Mouse (Mus musculus): ENCODE measurements around the gene Etfa.

The Etfa gene

DNA sequence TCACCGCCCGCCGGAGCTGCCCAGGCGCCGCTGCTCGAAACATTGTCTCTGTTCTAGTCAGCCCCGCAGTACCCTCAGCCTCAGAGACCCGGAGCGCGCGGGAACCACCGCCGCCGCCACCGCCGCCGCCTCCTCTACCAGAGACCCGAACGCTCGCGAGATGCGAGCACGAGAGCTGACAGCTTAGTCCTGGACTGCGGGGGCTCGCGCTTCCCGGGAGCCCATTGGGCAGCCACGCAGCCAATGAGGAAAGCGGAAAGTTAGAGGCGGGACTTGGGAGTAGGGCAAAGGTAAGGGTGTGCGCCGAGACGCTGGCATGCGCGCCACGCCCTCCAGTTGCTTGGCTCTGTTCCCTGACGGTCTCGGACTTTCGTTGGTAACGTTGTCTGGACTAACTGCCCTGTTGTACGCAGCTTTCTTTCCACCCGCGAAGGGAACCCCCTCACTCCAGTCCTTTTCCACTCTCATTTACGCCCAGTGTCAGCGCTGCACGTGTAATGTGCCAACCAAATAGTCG, at the start of gene Etfa:
Etfa (minus strand) TSS at position 217 of the 517 bp plus-strand sequence.
- DNase-seq (ENCODE audit: low spot score), result peak; percentile 95

DNA sequence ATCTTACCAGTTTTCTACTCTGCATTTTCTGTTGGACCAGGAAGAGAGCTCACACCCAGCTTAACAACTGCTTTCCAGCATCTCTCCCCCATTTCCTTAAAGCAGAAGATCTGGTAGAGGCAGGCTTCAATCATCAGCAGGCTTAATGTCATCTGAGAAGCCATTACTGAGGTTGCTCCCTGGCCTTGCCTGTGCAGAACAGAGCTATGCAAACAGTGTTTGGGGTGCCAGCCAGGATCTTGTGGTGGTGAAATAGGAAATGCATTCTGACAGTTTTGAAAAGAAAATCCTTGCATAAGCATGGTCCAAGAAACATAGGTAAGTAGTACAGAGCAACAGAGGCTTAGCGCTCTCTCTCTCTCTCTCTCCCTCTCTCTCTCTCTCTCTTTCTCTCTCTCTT, 48.9 kb upstream of the Etfa start:
- DNase-seq (ENCODE audit: low spot score), result no peak

DNA sequence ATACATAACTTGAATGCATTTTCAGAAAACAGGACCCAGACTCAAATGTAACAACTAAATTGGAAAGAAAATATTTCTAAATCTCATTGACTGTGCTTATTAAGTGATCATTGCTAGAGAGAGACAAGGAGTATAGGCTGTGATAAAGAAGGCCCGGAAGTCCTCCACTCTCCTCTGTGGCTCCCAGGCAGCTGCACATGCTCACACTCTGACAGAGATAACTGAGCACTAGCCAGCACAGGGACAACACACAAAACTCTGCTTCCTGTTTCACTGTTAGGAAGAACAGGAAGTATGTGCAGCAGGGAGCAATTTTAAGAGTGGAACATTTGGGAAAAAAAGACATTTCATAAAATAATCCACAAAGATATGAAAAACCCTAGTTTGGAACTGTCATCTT, 42.9 kb upstream of the Etfa start:
- no peak for DNase-seq (ENCODE audit: low spot score)

DNA sequence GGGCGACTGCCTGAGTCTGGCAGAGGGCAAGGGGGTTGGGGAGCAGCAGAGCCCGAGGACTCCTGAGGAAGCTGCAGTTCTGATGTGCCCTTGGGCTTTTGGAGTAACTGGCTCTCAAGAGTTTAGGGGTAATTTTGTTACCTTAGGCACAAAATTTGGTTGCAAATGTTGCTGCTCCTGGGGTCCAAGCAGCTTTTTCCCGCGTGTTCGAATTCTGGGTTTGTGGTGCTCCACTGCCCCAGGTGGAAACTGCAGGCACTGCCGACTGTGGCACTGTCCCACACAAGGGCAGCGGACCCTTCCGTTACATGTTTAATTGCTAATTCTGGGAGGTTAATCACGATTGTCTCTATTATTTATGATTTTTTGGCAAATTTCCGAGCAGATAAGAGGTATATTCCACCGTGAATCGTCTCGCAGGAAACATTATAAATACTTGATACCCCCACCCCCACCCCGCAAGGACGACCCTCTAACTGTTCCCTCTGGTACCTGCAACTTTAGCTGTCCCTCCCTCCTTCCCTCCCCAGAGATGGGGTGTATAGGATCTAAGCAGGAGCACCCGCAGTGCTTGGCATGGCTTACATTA, 37.4 kb upstream of the Etfa start:
- no peak for DNase-seq (ENCODE audit: low spot score)

DNA sequence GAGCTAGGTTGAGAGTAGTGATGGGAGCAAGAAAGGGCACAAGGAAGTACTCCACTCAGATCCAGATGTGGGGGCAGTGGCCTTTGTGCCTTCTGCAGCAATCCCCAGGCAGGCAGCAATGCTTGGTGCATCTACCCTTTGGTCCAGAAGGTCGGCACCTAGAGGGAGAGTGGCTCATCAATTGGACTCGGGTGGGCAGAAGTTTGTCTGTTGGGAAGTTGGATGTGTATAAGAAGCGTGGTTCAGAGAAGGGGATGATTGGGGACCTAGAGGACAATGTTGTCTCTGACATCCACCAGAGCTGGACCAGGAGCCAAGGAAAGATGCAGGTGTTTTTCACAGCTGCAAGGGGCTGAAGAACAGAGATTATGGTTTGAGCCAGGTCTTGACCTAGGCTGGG, 36.8 kb upstream of the Etfa start:
- DNase-seq (ENCODE audit: low spot score), result no peak

DNA sequence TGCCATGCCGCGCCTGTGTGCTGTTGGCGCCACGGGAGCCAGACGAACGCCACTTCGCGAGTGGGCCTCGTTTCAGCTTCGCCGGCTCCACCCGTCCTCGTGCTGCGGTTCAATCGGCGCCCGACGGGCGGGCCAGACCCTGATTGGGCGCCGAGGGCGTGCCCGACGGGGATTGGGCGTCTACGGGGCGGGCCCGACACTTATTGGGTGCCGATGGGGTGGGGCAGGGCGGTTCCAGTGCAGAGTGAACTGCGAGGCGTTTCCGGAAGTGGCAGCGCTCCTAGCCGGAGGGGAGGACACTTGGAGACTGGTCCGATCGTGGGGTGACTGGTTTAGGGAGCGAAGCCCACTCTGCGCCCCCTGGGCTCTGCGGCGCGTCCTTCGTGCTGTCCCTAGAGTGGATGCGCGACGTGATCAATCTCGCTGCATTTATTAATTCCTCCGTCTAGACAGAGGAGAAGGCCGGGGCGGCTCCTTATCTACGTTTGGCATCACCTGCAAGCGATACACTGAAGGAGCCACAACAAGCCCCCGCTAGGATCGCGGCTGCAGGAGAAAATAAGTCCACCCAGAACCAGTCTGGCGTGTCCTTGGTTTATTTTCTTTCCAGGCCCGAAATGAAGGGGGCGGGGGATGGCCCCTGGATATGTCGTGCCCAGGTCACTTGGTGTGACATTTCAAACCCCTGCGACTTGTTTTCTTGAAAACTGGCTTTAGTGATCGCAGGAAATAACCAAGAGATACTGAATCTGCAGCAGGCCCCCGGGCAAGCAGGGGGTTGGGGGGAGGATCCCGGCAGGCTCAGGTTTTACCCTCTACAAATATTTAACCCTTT, 34.4 kb upstream of the Etfa start:
- no peak for DNase-seq (ENCODE audit: low spot score)

DNA sequence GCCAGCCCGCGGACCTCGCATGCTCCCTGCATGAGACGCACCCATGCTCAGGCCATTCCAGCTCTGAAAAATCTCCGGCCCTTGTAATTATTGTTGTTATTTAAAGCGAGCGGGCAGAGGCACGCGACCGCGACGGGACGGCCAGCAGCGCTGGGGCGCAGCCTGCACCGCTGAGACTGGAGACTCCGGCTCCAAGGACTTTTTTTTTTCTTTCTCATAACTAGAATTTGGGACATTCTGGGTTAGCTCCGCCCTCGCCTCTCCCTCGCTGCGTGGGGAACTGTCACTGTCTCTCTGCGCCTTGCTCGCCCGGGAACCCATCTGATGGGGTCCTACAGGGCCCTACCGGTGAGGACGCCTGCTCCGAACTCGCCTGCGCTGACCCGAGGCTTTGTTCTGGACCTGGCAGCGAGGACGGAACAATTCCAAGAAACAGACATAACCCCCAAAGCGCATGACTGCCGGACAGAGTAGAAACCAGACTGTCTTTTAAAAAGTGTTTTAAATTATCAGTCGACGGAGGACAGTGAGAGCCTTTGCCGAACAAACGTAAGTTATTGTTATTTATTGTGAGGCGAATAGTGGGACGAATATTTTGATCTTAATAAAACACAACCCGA, 33.6 kb upstream of the Etfa start:
- no peak for DNase-seq (ENCODE audit: low spot score)

DNA sequence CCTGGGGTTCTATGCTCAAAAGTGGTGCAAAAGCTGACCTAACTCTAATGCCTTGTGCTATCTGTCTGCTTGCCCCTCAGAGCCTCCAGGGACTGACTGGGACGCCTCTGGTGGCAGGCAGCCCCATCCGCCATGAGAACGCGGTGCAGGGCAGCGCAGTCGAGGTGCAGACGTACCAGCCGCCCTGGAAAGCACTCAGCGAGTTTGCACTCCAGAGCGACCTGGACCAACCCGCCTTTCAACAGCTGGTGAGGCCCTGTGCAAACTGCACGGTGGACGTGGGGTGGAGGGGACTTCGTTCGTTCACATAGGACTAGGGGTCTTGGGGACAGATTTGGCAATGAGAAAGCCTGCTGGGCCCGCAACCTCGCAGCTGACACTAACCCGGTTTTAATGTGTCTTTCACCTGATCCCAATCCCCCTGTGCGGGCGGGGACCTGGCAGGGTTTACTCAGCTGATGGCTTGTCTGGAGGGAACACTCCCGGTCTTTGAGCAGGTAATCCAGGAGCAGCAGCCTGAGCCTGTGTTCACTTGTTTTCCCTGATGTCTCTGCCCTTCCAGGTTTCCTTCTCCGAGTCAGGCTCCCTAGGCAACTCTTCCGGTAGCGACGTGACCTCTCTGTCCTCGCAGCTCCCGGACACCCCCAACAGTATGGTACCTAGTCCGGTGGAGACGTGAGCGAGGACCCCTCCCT, 33.0 kb upstream of the Etfa start:
- no peak for DNase-seq (ENCODE audit: low spot score)

DNA sequence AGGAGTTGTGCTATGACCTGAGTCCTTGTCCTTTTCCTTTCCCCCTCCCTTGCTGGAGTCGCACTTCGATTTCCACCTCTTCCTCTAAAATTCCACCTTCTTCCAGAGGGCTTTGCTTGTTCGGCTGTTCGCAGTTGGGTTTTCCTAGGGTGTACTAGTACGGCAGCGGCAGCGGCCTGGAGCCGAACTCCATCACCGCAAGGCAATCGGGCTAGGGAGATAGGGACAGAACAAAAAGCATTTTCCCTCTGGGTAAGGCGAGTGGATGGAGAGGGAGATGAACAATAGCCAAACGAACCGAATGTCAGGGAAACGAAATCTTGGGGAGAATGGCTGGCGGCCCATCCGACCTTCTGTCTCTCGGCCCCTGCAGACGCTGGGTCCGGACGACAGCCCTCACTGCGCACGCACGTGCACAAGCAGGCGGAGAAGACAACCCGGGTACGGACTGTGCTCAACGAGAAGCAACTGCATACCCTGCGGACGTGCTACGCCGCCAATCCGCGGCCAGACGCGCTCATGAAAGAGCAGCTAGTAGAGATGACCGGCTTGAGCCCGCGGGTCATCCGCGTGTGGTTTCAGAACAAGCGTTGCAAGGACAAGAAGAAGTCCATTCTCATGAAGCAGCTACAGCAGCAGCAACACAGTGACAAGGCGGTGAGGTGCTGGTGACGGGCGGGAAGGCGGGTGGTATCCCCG, 31.8 kb upstream of the Etfa start:
- DNase-seq (ENCODE audit: low spot score), result no peak

DNA sequence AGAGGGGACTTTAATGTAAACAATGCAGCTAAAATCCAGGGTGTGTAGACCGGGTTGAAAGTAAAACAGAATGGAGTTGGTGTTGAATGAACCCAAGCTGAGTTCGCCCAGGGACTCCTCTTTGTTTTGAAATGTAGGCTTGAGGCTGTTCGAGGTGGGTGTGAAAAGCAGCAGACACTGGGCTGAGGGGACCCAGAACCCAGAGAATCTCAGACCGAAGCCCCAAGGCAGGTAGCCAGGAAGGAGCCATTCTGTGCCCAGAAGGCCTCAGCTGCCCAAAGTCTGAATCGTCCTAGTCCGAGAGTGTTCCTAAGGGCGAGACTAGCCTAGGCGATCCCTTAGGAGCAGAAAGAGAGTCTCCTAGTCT, 31.3 kb upstream of the Etfa start:
- DNase-seq (ENCODE audit: low spot score), result no peak

DNA sequence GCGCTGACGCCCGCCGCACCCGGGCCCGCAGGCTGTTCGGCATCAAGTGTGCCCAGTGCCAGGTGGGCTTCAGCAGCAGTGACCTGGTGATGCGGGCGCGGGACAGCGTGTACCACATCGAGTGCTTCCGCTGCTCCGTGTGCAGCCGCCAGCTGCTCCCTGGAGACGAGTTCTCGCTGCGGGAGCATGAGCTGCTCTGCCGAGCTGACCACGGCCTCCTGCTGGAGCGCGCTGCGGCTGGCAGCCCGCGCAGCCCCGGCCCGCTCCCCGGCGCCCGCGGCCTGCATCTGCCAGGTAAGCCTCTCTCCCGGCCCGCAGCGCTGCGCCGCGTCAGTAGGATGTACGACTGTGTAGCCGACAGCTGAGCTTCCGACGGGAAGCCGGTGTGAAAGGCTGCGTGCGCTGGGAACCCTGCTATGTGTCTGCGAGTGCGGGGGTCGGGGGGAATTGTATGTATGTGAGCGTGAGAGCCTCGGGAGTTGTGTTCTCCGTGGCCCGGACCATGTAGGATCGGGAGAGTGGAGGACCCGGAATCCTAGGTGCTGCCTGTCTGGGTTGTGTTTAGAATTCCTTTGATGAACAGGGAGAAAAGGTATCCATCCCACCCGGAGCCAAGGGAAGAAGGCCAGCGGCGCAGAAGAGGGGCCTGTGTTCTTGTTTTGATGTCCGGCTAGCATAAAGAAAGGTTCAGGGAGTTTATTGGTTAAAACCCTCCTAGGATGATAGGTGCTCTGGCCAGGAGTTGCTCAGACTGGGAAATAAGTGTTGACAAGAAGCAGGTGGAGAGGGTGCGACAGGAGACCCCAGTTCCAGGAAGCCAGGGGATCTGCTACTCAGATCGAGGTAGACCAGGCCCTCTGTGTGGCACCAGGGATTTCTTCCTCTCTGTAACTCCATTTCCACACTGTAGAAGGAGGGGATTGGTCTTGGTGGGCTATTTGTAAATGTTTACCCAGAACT, 30.6 kb upstream of the Etfa start:
- no peak for DNase-seq (ENCODE audit: low spot score)

DNA sequence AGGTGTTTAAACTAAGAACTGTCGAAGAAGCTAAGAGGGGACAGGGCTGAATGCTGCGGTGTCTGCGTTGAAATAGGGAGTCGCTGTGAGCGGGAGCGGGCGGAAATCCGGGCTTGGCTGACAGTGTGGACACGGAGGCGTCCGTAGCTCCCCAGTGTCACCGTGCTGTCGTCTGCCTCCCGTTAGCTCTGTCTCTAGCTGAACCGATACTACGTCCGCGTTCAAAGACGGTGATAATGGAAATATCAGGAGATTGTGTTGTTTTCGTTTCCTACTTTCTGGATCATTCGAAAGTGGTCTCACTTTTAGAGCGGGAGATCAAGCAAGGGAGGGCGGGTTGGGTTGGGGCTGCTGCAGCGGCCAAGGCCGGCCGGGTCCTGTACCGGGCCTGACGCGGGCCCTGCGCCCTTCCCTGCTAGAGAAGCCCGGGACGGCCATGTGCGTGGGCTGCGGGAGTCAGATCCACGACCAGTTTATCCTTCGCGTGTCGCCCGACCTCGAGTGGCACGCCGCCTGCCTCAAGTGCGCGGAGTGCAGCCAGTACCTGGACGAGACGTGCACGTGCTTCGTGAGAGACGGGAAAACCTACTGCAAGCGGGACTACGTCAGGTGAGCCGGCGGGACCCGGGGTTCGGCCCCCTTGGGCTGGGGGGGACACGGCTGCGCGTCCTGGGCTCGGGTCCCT, 29.8 kb upstream of the Etfa start:
- no peak for DNase-seq (ENCODE audit: low spot score)

DNA sequence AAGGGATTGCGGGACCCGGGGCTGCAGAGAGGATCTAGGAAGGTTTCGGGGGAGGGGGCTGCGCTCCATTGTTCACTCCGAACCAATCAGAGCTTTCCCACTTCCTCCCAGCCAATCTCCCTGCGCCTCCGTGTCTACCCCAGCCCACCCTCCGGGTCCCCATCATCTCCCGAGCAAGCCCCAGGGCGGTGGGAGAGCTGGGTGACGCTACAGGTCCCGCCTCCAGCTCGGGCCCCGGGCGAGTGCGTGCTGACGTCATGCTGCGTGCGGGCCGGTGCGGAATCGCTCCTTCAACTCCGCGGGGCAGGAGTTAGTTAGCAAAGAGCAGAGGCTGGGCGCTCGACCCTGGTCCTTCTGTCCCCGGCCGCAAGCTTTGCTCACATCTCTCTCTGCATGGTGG, 28.8 kb upstream of the Etfa start:
- DNase-seq (ENCODE audit: low spot score), result peak; percentile 68

DNA sequence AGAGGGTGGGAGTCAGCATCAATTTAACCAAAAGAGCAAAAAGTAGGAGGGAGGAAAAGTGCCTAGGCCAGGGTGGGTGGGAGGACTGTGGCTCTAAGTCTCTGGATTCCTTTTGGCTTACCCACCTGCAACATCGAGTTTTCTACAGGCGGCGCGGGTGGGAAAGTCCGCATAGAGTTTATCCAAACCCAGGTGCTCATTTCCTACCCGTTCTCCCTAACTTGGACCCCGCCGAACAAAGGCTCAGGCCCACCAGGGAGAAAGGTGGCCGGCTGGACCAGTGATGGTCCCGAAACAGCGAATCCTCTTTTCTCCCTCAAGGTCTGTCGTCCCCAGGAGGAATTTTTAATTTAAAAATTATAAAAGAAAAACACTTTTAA, 28.3 kb upstream of the Etfa start:
- DNase-seq (ENCODE audit: low spot score), result no peak

DNA sequence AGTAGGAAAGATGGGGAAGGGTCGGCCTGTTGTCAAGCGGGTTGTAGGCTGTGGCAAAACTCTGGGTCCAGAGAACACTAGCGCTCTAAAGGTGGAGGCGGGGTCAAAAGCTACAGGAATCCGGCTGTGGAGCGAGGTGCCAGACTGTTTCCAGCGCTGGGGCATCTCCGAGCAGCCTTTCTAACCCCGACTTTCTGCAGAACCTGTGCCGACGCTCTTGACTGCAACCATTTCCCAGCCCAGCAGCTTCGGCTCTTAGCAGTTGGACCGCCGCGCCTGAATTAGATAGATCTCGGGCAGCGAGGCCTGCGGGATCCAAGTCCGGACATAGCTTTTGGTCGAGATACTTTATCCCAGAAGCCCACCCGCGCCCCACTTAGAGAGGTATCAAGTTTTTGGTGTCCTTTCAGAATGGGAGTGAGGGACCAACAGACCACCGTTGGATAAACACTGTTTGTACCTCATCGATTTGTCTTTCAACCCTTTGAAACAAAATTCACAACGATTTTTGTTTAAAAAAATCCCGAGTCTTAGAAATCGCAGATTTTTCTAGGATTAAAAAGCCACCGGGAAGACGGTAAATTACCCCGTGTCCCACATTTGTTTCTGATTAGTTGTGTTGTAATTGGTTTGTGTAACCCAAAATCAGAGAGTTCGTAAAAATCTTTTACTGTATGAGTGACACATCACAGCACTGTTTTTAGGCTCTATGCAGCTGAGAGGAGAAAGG, 27.8 kb upstream of the Etfa start:
- DNase-seq (ENCODE audit: low spot score), result no peak

DNA sequence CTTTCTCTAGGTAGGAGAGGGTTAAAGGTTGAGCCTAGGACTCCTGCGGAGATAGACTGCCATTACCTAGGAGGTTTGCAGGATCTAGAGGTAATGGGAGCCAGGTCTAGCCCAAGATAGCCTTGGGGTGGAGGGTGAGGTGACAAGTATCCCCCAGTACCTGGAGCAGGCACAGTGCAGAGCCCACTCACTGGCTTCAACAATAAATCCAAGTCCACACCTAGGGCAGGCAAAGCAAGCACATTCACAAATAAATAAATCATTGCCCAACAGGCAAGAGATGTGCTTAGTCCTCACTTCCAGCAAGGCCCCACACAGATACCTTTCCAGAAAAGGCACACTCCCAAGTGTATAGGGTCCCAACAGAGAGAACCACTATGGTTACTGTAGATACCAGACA, 27.0 kb upstream of the Etfa start:
- no peak for DNase-seq (ENCODE audit: low spot score)

DNA sequence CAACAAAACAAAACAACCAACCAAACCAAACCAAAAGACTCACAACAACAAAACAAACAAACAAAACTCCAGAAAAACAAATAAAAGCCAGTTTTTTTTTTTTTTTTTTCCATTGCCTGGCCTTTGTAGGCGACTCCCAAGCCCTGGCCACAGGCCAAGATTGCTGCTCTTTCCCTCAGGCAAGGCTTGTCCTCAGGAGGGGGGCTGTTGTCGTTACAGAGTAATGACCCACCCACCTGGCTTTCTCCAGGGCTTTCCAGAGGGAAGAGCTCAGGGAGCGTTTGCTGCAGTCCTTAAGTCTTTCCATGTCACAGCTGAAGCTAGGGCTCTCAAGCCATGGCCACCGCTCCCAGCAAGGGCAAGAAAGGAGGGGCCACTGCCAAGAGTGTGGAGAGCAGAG, 26.3 kb upstream of the Etfa start, which contains the start of gene Isl2:
Isl2 (plus strand) TSS at position 296 of the 400 bp plus-strand sequence.
- DNase-seq (ENCODE audit: low spot score), result no peak

DNA sequence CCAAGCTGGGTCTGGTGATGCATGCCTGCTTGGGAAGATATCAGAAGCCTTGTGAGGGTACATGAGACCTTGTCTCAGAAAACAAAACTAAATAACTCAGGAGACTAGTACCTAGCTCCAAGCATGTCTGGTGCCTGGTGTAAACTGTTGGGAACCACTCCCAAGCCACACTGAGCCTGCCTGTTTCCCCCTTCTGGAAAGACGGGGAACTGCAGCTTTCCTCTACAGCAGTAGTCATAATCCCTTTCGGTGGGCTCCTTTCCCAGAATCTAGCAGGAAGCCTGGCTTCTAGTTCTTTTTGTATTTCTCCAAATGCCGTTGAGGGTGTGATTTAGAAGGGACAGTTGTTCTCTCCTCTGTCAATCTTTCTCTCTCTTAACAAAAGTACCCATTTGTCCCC, 23.9 kb upstream of the Etfa start:
- peak; percentile 19 for DNase-seq (ENCODE audit: low spot score)

DNA sequence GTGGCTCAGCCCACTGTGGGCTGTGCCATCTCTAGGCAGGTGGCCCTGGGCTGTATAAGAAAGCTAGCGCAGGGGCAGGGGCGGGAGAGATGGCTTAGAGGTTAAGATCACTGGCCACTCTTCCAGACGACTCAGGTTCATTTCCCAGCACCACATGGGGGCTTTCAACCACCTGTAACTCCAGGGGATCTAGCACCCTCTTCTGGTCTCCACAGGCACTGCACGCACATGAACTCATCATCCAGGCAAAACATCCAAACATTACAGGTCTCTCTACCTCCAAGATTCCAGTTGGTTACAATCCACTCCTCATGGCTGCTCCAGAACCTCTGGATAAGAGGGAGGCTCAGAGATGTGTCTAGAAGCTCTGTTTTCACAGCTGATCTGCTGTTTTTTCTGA, 13.7 kb upstream of the Etfa start:
- no peak for DNase-seq (ENCODE audit: low spot score)
